Mouse (Mus musculus): ENCODE results near the gene Nrxn3.

DNA sequence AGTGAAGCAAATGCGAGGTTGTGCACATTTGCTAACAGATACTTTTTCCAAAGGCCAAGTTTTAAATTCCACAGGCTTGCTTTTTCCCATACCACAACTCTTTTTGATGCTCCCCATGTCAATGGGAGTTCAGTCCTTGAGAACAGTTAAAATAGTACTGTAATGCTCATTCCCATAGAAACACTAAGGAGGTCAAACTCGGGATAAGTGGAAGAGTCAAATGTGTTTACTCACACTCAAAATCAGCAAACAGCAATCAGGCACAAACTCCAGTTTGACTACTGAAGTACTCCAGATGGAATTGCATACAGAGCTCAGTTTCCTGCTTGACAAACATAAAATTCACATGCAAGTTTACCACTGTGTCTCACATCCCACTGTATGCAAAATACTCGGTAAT, 1458.9 kb downstream of the Nrxn3 start:
- no peak for TF ChIP-seq CTCF (IDR thresholded peaks at IDR 0.05; ENCODE audit: extremely low read depth, insufficient read length, insufficient replicate concordance, low read depth, low read length)
- TF ChIP-seq POLR2A (IDR thresholded peaks at IDR 0.05; ENCODE audit: low read depth, low read length): no peak
